Mouse (Mus musculus) natural killer cell, adult 2 months (primary cell): ENCODE data around the gene Ccdc113.

ENCODE experiments used
- DNase-seq, 2 experiments: peaks; one replicate each; pipeline ENCODE4 v3.0.0; 2022; ENCODE audit warnings: low spot score in 2 of 2

Gene Ccdc113

DNA sequence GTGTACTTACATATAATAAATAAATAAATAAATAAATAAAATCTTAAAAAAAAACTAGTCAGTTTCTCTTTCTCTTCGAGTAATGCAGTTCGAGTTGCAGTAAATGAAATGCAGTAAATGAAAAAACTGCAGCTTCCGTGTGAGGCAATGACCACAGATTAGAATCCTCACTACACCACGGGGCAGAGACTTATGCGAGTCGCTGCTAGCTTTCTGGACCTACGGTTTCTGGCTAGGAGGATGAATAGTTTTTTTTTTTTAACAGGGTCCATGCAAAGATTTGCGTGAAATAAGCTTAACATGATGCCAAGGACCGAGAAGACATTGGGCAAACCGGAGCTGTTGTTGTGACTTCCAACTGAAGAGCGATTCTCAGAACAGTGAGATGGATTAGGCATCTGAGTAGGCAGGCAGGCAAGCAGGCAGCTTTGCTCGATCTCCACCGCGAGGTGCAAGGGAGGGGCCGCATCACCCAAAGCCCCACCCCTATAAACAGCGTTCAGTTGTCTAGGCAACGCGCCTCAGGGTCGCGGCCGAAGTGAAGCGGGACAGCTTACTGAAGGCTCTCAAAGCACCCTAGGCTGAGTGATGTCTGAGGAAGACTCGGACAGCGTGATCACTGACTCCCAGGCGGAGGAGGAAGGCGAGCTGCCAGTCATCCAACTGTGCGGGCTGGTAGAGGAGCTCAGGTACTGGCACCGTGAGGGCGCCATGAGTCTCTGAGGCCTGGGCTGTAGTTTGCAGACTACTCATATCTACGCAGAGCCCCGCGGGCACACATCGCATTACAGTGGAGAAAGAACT, at the start of gene Ccdc113:
Gene Ccdc113 (plus strand): TSS at position 502 of the 804 bp plus-strand sequence.
- DNase-seq: peak; percentile 30 to 35

- peak in 1 of 2 experiments; percentile 2 for DNase-seq
Measured at GRCm38 (mm10) chr8:95487800-95488697, 45.8 kb upstream of the Ccdc113 start.

- DNase-seq: peak; percentile 78 to 85
Measured at GRCm38 (mm10) chr8:95488698-95489332, 45.1 kb upstream of the Ccdc113 start.

GRCm38 (mm10) chr8:95490006-95490405, 43.9 kb upstream of the Ccdc113 start, which contains the start of gene Csnk2a2:
Csnk2a2 (minus strand) TSS chr8:95490039.
- DNase-seq: no peak

DNA sequence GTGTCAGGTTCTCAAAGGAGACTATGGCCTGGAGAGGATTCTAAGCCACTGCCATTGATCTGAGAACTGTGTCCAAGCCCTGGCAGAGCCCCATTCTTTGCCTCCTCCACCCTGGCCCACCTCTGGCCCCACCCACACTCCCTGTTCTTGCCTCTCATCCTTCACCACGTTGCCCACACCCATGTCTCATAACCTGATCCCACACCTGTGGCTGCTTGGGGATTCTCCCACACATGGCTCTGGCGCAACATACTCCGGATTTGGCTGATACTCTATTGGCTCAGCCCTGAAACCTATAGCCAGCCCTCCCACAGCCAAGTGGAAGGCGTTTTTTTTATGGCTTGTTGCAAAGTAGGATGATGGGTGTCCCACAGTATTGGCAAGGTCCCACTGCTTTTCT, 41.8 kb upstream of the Ccdc113 start:
- DNase-seq: no peak

- DNase-seq: no peak
Measured at GRCm38 (mm10) chr8:95495444-95495843, 38.4 kb upstream of the Ccdc113 start.

GRCm38 (mm10) chr8:95496420-95496819, 37.5 kb upstream of the Ccdc113 start:
- no peak for DNase-seq

GRCm38 (mm10) chr8:95497821-95498220, 36.1 kb upstream of the Ccdc113 start:
- no peak for DNase-seq

DNA sequence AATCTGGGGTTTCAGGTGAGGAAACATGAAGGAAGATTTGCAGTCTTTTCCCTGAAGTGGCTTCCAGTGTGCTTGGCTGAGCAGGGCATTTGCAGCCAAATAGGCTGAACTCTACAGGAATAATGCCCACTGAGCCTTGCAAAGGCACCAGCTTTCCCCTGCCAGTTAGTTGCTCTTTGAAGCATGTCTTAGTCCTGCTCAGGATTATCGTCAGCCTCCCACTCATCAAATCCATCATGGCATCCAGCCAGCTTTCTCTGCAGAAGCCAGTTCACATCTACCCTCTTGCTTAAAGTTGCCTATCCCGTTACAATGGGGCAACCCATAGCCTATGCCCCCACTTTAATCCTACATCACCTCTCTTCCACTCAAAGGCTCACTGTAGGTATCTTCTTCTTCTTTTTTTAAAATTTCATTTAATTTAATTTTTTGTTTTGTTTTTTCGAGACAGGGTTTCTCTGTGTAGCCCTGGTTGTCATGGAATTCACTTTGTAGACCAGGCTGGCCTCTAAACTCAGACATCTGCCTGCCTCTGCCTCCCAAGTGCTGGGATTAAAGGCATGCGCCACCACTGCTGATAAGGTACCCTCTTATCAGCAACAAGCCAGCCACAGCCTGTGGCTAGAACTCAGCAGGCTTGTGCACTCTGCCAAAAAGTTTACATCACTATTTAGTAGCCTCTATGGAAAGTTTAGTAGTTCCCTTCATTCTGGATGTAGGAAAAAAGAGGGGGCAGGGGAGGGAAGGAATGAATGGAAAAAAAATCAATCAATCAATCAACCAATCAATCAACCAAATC, 34.4 kb upstream of the Ccdc113 start:
- DNase-seq: no peak

DNA sequence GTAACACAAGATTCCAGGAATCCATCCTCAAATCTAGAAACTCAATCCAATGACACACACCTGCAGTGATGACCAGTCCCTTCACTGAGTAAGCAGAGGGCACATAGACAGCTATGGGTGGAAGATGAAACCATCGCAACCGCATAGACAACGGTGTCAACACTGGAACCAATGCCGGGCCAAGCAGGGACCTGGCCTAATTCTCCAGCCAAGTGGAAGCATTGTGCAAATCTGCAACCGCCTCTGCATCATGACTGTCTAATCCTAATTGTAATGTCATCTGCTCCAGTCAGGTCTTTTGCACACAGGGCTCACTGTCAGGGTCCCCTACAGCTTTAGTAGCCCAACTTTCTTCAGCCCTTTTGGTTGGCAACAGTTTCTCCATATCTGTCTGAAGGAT, 33.4 kb upstream of the Ccdc113 start:
- DNase-seq: no peak

GRCm38 (mm10) chr8:95502431-95502830, 31.5 kb upstream of the Ccdc113 start:
- DNase-seq: no peak

- DNase-seq: no peak
Measured at GRCm38 (mm10) chr8:95504835-95505234, 29.1 kb upstream of the Ccdc113 start.

- DNase-seq: no peak
Measured at GRCm38 (mm10) chr8:95505606-95506005, 28.3 kb upstream of the Ccdc113 start.

- no peak for DNase-seq
Measured at GRCm38 (mm10) chr8:95506245-95506644, 27.6 kb upstream of the Ccdc113 start.

DNA sequence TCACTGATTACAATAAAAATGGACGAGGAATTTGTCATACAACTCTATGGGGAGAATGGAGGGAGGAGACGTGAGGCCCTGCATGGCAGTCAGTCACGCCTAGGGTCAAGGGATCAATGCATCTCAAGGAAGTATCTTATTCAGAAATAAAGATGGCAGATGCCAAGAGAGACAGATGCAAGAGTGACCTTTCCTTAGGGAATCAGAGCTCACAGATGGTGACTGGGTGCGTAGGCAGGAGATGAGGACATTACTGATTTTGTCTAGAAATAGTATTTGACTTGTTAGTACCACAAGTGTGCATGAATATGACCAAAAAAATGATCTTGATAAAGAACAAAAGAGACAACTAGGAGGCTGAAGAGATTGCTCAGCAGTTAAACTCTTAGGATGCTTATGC, 21.6 kb upstream of the Ccdc113 start:
- DNase-seq: no peak

DNA sequence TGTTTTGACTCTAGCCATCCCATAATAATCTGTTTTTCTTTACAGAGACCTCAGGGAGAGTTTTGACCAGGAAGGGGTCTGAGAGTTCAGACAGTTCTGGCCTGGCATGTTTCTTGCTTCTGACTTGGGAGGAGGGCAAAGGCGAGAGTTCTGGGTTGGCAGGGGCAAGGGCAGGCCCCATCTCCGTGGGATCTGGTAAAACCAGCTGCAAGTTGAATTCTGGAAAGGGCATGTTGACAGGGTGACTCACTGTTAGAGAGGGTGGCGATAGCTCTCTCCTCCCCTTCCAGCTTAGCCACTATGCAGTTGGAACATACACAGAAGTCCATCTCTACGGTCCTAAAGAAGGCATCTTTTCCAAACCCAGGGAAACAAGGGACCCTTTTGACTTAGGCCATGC, 20.7 kb upstream of the Ccdc113 start:
- DNase-seq: no peak

- no peak for DNase-seq
Measured at GRCm38 (mm10) chr8:95516928-95517327, 17.0 kb upstream of the Ccdc113 start.

DNA sequence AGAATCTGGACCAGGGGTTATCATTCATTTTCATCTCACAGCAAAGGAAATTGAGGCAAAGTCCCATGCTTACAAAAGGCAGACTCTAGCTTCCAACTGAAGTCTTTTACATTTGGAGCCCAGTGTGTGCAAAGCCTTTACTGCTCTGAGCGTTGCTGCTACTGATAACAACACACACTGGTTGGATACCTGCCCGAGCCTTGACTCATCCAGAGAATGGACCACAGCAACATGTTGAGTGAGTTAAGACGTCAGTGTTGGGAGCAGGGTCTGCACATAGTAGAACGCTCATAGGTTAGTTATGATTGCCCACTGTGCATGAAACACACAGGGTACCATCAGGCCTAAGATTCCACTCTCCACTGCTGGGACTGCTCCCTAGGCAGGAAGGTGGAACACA, 9.9 kb upstream of the Ccdc113 start:
- no peak for DNase-seq

DNA sequence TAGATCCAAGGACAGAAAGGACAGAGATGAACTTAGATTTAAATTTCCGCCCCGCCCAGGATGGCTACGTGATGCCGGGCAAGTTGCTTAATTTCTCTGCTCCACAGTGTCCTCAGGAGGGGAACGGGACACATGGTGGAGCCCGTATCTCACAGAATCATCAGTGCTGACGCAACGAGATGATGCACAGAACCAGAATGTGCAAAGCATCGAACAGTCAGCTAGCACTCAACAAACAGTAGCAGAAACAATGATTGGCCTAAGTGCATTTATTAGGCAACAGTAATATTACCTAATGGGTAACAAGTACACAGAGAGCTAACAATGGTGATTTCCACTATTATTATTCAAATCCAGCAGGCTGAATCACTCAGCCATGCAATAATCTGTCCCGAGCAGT, 5.7 kb upstream of the Ccdc113 start:
- DNase-seq: no peak

DNA sequence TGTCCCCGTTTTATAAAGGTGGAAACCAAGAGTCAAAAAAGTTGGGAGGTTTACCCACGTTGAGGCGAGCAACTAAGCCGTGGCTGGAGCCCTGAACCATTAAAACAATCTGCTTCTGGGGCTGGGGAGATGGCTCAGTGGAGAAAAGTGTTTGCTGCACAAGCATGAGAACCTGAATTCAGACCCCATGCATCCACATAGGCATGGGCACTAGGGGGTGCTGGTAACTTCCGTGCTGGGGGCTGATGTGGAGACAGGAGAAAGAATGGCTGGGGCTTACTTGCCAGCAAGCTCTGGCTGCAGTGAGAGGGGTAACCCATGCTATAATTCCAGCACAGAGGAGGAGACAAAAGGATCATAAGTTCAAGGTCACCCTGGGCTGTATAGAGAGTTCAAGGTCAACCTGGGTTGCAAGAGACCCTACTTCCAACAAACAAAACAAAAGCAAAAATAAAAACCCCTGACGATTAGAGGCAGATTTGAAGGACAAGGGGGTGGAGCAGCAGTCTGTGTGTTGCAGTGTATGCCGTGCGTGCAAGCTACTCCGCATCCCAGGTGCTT, 5.1 kb upstream of the Ccdc113 start:
- no peak for DNase-seq

DNA sequence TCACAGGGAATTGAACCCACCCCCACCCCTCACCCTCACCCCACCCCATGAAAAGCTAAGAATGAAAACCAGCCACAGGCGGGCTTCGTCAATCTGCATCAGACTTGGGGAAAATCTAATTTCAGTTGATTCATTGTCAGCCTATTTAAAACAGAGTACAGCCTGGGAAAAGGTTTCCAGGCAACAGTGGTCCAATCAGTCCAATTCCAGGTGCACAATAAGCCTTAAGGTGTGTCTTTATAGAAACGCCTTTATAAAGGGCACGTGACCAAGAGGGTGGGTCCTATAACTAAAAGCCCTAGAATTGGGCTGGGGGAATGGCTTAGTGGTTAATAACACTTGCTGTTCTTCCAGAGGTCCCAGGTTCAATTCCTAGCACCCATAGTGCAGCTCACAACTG, 1.7 kb upstream of the Ccdc113 start:
- no peak for DNase-seq
